Mouse (Mus musculus): ENCODE data around the gene Dda1. TPM values are rescaled to one million over a fixed set of nuclear protein-coding genes. Genes with fewer than 3 reads are reported as not detected.
"Not testable (repeated sequence)": the region's sequence is repeated elsewhere in the genome, so short reads cannot be mapped to it uniquely, and the experiment has no call there.

Gene Dda1
- total RNA-seq (2021), result 10 to 100 TPM; 26.8 to 31.1 TPM
- long read RNA-seq, experiment 1, transcript Dda1-204 (4 exons, 1,881 nt), result minor isoform, 5 of 66 reads
- long read RNA-seq, experiment 1, transcript Dda1-205 (5 exons, 1,929 nt), result minor isoform, 12 of 66 reads
- long read RNA-seq, experiment 1, transcript Dda1-202 (5 exons, 1,933 nt), result major isoform, 38 of 66 reads
- long read RNA-seq, experiment 1, partial matches to known transcripts, result 1 of 66 reads
- long read RNA-seq, experiment 1, other reads (novel, unspliced or antisense), result 10 of 66 reads
- long read RNA-seq, experiment 2, transcript Dda1-204 (4 exons, 1,881 nt), result minor isoform, 9 of 98 reads
- long read RNA-seq, experiment 2, transcript Dda1-202 (5 exons, 1,933 nt), result major isoform, 69 of 98 reads
- long read RNA-seq, experiment 2, transcript Dda1-205 (5 exons, 1,929 nt), result minor isoform, 11 of 98 reads
- long read RNA-seq, experiment 2, partial matches to known transcripts, result 0 of 98 reads
- long read RNA-seq, experiment 2, other reads (novel, unspliced or antisense), result 9 of 98 reads

GRCm38 (mm10) chr8:71468916-71469315 is at the start of gene Dda1:
Gene Dda1, plus strand, starts transcription at chr8:71469199.
- TF ChIP-seq CTCF (IDR thresholded peaks at IDR 0.05), result no peak
- Histone ChIP-seq H3K4me3 (peak within 1 kb of the TSS; percentile 96), H3K27ac (peak within 1 kb of the TSS; percentile 98)
- intact Hi-C loops (cut with DNase I), result loop anchor here (5.0 kb wide), 1 partner anchor 92 kb away; no protein-coding TSS in a partner anchor
- DNase-seq, result peak; percentile 98

- no peak for TF ChIP-seq CTCF (IDR thresholded peaks at IDR 0.05)
- intact Hi-C loops (cut with DNase I), result no loop called here
- no peak for DNase-seq
- no peak overlapping the region for H3K4me3 ChIP-seq
- no peak overlapping the region for H3K27ac ChIP-seq
These were observed 46.9 kb upstream of the Dda1 start for GRCm38 (mm10) chr8:71422121-71422520.

GRCm38 (mm10) chr8:71432935-71433334 is 36.1 kb upstream of the Dda1 start:
- H3K4me3 ChIP-seq; DNase-seq; intact Hi-C loops (cut with DNase I); H3K27ac ChIP-seq: not testable (repeated sequence)

- DNase-seq, result no peak
- no peak overlapping the region for H3K27ac ChIP-seq
- no peak overlapping the region for H3K4me3 ChIP-seq
- intact Hi-C loops (cut with DNase I), result no loop called here
- TF ChIP-seq CTCF (IDR thresholded peaks at IDR 0.05), result no peak
These were observed 32.0 kb upstream of the Dda1 start for GRCm38 (mm10) chr8:71437041-71437440.

GRCm38 (mm10) chr8:71441404-71441803 is 27.6 kb upstream of the Dda1 start:
- Histone ChIP-seq H3K4me3 (no peak overlapping the region), H3K27ac (no peak overlapping the region)
- intact Hi-C loops (cut with DNase I), result loop anchor here (1.0 to 10.0 kb wide), 4 partner anchors 80 to 221 kb away; partner anchors contain the start of gene Bst2
- TF ChIP-seq CTCF (IDR thresholded peaks at IDR 0.05), result peak; percentile 93; the same call in 1 of the 2 replicates
- DNase-seq, result no peak

GRCm38 (mm10) chr8:71445096-71445495 is 23.9 kb upstream of the Dda1 start:
- Histone ChIP-seq H3K4me3 (no peak overlapping the region), H3K27ac (no peak overlapping the region)
- intact Hi-C loops (cut with DNase I), result loop anchor here (10.0 kb wide), 1 partner anchor 190 kb away; no protein-coding TSS in a partner anchor
- no peak for DNase-seq
- no peak for TF ChIP-seq CTCF (IDR thresholded peaks at IDR 0.05)

GRCm38 (mm10) chr8:71451337-71451736 is 17.7 kb upstream of the Dda1 start:
- DNase-seq, result no peak
- TF ChIP-seq CTCF (IDR thresholded peaks at IDR 0.05), result no peak
- Histone ChIP-seq H3K4me3 (no peak overlapping the region), H3K27ac (no peak overlapping the region)
- intact Hi-C loops (cut with DNase I), result no loop called here

- intact Hi-C loops (cut with DNase I), result no loop called here
- H3K4me3 ChIP-seq, result no peak overlapping the region
- DNase-seq, result no peak
- H3K27ac ChIP-seq, result no peak overlapping the region
- no peak for TF ChIP-seq CTCF (IDR thresholded peaks at IDR 0.05)
These were observed 17.2 kb upstream of the Dda1 start for GRCm38 (mm10) chr8:71451777-71452176.

- no peak for DNase-seq
- no peak for TF ChIP-seq CTCF (IDR thresholded peaks at IDR 0.05)
- intact Hi-C loops (cut with DNase I), result no loop called here
These were observed 16.3 kb upstream of the Dda1 start for GRCm38 (mm10) chr8:71452669-71453068.

GRCm38 (mm10) chr8:71454668-71455067 is 14.3 kb upstream of the Dda1 start:
- DNase-seq, result no peak

More at GRCm38 (mm10) chr8:71452669-71453068, 16.3 kb upstream of the Dda1 start:
- Histone ChIP-seq H3K27ac (no peak overlapping the region), H3K4me3 (no peak overlapping the region)

GRCm38 (mm10) chr8:71456906-71457305 is 12.1 kb upstream of the Dda1 start:
- Histone ChIP-seq H3K4me3 (no peak overlapping the region), H3K27ac (no peak overlapping the region)
- intact Hi-C loops (cut with DNase I), result no loop called here
- TF ChIP-seq CTCF (IDR thresholded peaks at IDR 0.05), result no peak
- peak; percentile 39 for DNase-seq

More at GRCm38 (mm10) chr8:71454668-71455067, 14.3 kb upstream of the Dda1 start:
- H3K4me3 ChIP-seq, result no peak overlapping the region
- no peak overlapping the region for H3K27ac ChIP-seq
- no peak for TF ChIP-seq CTCF (IDR thresholded peaks at IDR 0.05)
- intact Hi-C loops (cut with DNase I), result no loop called here

GRCm38 (mm10) chr8:71457659-71458270 is 11.2 kb upstream of the Dda1 start:
- H3K27ac ChIP-seq, result no peak overlapping the region
- TF ChIP-seq CTCF (IDR thresholded peaks at IDR 0.05), result no peak
- intact Hi-C loops (cut with DNase I), result no loop called here
- no peak overlapping the region for H3K4me3 ChIP-seq
- peak; percentile 15 for DNase-seq

GRCm38 (mm10) chr8:71460716-71461115 is 8.3 kb upstream of the Dda1 start:
- peak; percentile 11 for DNase-seq
- H3K4me3 ChIP-seq, result no peak overlapping the region
- H3K27ac ChIP-seq, result no peak overlapping the region
- no peak for TF ChIP-seq CTCF (IDR thresholded peaks at IDR 0.05)
- intact Hi-C loops (cut with DNase I), result no loop called here

Data from gastrocnemius, adult 2 months (tissue).